Mouse (Mus musculus): ENCODE results near the gene Gm20388. TPM values are rescaled to one million over a fixed set of nuclear protein-coding genes. Genes with fewer than 3 reads are reported as not detected.

Gene Gm20388
- polyA plus RNA-seq, 1 experiment: 0.36 TPM

DNA sequence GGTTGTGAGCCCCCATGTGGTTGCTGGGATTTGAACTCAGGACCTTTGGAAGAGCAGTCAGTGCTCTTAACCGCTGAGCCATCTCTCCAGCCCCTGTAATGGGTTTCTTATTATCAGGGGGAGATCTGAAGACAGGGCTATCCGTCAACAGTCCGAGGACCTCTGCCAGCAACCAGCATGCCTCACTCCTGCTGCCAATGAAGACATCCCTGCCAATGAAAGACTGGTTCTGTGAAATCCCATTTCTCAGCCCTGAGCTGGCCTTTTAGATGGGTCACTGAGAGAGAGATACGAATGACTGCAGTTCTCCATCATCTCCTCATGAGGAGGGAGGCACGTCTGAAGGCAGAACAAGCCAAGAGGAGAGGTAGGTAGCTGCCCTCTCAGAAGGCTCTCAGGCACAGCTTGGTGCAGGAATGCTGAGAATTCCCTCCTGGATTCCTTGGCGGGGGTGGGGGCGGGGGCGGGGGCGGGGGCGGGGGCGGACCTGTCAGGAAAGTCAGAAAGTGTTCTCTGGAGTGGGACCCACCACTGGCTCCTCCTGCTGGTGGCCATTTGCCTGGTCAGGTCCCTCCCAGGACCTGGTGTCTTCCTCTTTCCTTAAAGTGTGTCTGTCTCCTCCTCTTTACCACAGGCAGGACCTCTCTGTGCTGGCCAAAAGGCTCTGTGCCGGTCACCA is 2648.2 kb downstream of the Gm20388 start:
- TF ChIP-seq GATA1 (IDR thresholded peaks at IDR 0.05; ENCODE audit: low read length): no peak
- no peak for TF ChIP-seq TAL1 (IDR thresholded peaks at IDR 0.05; ENCODE audit: low read length)
- Histone ChIP-seq H3K9me3 (ENCODE audit: control insufficient read depth, low read length) (no peaks in the 10 kb centered on the region), H3K4me3 (replicated peaks) (no peak overlapping the region), H3K36me3 (ENCODE audit: control insufficient read depth) (no peaks in the 10 kb centered on the region; the same call in 1 of the 2 replicates), H3K27me3 (ENCODE audit: control insufficient read depth) (no peaks in the 10 kb centered on the region), H3K4me1 (ENCODE audit: control insufficient read depth) (peaks cover 42% of the 10 kb centered on the region)

DNA sequence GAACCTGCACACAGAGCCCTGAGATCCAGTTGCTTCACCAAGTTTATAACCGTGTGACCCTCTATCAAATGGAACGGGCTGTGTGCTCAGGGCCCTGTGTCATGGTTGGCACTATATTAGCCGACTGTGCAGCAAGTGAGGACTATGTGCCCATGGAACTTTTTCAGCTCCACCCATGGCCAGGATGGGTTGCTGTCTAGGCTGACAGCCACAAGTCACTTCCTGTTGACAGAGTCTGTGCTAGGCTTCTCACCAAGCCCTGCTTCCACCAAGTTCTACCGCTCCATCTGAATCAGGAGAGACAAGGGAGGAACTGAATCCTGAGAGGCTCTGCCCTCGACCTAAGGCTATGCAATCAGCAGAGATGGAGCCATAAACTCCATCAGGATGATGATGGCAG is 2650.6 kb downstream of the Gm20388 start:
- TF ChIP-seq TAL1 (IDR thresholded peaks at IDR 0.05; ENCODE audit: low read length) (no peak), GATA1 (IDR thresholded peaks at IDR 0.05; ENCODE audit: low read length) (no peak)
- Histone ChIP-seq H3K4me3 (replicated peaks) (no peak overlapping the region), H3K4me1 (ENCODE audit: control insufficient read depth) (peaks cover 43% of the 10 kb centered on the region), H3K36me3 (ENCODE audit: control insufficient read depth) (no peaks in the 10 kb centered on the region; the same call in 1 of the 2 replicates), H3K27me3 (ENCODE audit: control insufficient read depth) (no peaks in the 10 kb centered on the region), H3K9me3 (ENCODE audit: control insufficient read depth, low read length) (no peaks in the 10 kb centered on the region)

DNA sequence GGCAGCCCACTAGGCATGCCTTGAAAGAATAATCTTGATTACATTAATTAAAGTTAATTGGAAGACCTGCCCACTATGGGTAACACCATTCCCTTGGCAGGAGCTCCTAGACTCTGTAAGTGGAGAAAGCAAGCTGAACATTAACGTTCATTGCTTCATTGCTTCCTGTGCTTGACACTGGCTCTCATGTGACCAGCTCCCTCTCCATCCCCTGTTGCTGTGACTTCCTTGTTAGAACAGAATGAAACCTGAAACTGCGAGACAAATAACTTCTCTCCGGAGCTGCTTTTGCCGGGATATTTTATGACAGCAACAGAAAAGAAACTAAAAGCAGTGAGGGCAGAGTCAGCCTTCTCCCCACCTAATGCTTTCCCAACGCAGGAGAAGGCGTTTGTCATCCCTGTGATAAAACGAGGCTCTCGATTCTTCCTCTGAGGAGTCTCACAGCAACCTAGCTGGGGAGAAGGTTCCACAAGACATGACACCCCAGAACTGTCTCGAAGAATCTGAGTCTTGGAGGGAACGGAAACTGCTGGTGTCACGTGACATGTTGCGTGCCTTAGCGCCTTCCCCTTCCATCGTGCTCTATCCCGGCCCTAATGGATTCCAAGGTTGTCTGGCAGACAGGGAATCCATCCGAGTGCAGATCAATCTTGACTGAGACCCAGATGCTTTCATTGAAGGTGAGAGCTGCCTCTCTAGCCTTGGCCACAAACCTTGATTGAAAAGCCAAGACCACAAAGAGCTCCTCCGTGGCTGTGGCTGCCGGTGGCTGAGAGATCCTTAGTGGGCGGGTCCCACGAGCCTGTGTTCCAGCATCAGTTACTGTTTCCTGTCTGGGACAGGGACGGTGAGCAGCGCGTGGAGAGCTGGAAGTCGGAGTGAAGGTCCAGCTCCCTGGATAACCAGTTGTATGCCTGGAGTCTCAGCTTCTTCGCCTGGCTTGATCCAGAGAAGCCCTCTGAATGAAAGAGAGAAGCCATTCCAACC is 2654.0 kb downstream of the Gm20388 start:
- TF ChIP-seq TAL1 (IDR thresholded peaks at IDR 0.05; ENCODE audit: low read length) (no peak), GATA1 (IDR thresholded peaks at IDR 0.05; ENCODE audit: low read length) (no peak)
- Histone ChIP-seq H3K4me1 (ENCODE audit: control insufficient read depth) (peaks cover 42% of the 10 kb centered on the region), H3K36me3 (ENCODE audit: control insufficient read depth) (peaks cover 10% of the 10 kb centered on the region), H3K27me3 (ENCODE audit: control insufficient read depth) (no peaks in the 10 kb centered on the region), H3K4me3 (replicated peaks) (no peak overlapping the region), H3K9me3 (ENCODE audit: control insufficient read depth, low read length) (no peaks in the 10 kb centered on the region)

DNA sequence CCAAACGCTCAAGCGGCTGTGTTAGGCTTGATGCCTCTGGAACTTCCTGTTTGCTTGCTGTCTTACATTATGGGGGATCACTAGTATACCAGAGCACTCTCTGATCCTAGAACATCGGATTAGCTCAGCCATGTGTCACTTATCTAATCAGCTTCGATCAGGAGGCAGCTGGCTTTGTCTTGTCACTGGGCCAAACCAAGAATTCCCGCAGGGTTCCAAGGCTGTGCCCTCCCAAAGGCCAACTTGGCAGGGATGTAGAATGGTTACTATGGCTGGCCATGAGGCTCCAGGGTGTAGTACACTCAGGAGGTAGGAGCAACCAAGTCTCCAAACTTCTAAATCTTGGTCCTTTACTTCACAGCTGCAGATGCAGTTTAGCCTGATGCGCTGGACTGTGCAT is 2656.1 kb downstream of the Gm20388 start:
- peaks cover 60% of the 10 kb centered on the region for H3K4me1 ChIP-seq (ENCODE audit: control insufficient read depth)
- H3K9me3 ChIP-seq (ENCODE audit: control insufficient read depth, low read length): no peaks in the 10 kb centered on the region; the same call in 1 of the 2 replicates
- peaks cover 31% of the 10 kb centered on the region for H3K36me3 ChIP-seq (ENCODE audit: control insufficient read depth)
- TF ChIP-seq TAL1 (IDR thresholded peaks at IDR 0.05; ENCODE audit: low read length) (peak; percentile 57; the same call in 2 of the 3 replicates), GATA1 (IDR thresholded peaks at IDR 0.05; ENCODE audit: low read length) (peak; percentile 73)
- H3K4me3 ChIP-seq (replicated peaks): peak overlapping the region; percentile 82
- no peaks in the 10 kb centered on the region; the same call in 1 of the 2 replicates for H3K27me3 ChIP-seq (ENCODE audit: control insufficient read depth)

DNA sequence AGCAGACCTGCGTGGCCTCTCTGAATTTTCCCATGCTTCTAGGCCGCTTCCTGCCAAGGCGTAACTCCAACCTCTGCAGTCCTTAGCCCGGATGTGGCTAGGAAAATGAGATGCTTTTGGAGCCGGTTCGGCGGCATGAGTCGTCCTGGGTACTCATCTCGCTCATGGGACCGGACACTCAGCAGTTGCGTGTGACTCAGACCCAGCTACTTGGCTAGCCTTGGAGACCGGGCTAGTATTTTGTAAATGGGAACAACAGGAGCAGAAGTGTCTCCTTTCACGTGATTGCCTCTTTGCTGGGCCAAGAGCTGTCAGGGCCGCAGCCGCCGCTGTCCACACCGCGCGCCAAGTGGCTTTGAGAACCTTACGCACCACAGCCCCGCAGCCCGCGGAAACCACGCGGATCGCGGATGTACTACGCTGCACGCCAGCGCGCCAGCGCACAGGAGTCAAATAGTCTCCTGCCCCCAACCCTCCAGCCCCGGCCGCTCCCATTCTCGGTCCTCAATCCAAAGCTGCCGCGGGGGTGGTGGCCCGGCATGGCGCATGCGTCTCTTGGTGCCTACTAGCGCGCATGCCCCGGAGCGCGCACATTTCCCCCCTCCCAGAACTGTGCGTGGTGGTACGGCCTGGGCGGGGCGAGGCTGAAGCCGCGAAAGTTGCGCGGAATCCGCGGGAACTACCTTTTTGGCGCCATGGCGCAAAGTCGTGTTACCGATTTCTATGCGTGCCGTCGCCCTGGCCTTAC is 2656.9 kb downstream of the Gm20388 start, which contains the start of gene Cdt1:
Gene Cdt1, plus strand, starts transcription at position 655 of the 748 bp plus-strand sequence.
- Histone ChIP-seq H3K27me3 (ENCODE audit: control insufficient read depth) (no peaks in the 10 kb centered on the region; the same call in 1 of the 2 replicates), H3K36me3 (ENCODE audit: control insufficient read depth) (peaks cover 39% of the 10 kb centered on the region), H3K9me3 (ENCODE audit: control insufficient read depth, low read length) (no peaks in the 10 kb centered on the region; the same call in 1 of the 2 replicates), H3K4me1 (ENCODE audit: control insufficient read depth) (peaks cover 68% of the 10 kb centered on the region), H3K4me3 (replicated peaks) (peak within 1 kb of the TSS; percentile 82)
- TF ChIP-seq GATA1 (IDR thresholded peaks at IDR 0.05; ENCODE audit: low read length) (no peak), TAL1 (IDR thresholded peaks at IDR 0.05; ENCODE audit: low read length) (no peak)

DNA sequence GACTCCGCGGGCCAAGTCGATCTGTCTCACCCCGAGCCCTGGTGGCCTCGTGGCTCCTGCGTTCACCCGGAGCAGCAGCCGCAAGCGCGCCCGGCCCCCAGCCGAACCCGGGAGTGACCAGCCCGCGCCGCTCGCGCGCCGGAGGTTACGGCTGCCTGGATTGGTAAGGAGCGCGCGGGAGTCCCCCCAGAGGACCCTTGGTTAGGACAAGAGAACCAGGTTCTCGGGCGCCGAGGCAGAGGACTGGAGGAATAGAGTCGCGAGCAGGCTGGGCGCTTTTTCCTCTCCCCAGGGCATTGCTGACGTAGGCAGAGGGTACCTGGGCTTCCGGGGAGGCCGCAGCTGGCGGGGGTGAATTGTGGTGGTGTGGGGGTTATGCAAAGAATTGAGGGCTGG is 2657.5 kb downstream of the Gm20388 start:
- Histone ChIP-seq H3K27me3 (ENCODE audit: control insufficient read depth) (no peaks in the 10 kb centered on the region; the same call in 1 of the 2 replicates), H3K4me3 (replicated peaks) (peak overlapping the region; percentile 82), H3K36me3 (ENCODE audit: control insufficient read depth) (peaks cover 45% of the 10 kb centered on the region), H3K9me3 (ENCODE audit: control insufficient read depth, low read length) (no peaks in the 10 kb centered on the region; the same call in 1 of the 2 replicates), H3K4me1 (ENCODE audit: control insufficient read depth) (peaks cover 73% of the 10 kb centered on the region)
- TF ChIP-seq GATA1 (IDR thresholded peaks at IDR 0.05; ENCODE audit: low read length) (no peak), TAL1 (IDR thresholded peaks at IDR 0.05; ENCODE audit: low read length) (no peak)

DNA sequence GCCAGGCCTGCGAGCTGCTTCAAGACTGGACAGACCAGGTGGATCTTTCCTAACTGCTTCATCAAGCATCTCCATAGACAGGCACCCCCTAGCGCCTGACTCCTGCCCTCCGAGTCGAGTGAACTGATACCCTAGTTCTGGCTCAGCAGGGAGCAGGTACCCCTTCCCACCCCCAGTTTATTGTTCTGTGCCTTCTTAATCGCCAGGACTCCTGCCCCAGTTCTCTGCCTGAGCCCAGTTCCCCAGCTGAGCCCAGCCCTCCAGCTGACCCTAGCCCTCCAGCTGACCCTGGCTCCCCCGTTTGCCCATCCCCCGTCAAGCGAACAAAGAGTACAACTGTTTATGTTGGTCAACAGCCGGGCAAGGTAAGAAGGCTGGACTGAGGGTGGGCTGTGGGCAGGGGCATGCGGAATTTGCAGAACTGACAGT is 2658.3 kb downstream of the Gm20388 start:
- TF ChIP-seq TAL1 (IDR thresholded peaks at IDR 0.05; ENCODE audit: low read length): no peak
- no peak for TF ChIP-seq GATA1 (IDR thresholded peaks at IDR 0.05; ENCODE audit: low read length)
- Histone ChIP-seq H3K4me3 (replicated peaks) (peak overlapping the region; percentile 82), H3K27me3 (ENCODE audit: control insufficient read depth) (no peaks in the 10 kb centered on the region; the same call in 1 of the 2 replicates), H3K9me3 (ENCODE audit: control insufficient read depth, low read length) (no peaks in the 10 kb centered on the region; the same call in 1 of the 2 replicates), H3K36me3 (ENCODE audit: control insufficient read depth) (peaks cover 53% of the 10 kb centered on the region), H3K4me1 (ENCODE audit: control insufficient read depth) (peaks cover 81% of the 10 kb centered on the region)

DNA sequence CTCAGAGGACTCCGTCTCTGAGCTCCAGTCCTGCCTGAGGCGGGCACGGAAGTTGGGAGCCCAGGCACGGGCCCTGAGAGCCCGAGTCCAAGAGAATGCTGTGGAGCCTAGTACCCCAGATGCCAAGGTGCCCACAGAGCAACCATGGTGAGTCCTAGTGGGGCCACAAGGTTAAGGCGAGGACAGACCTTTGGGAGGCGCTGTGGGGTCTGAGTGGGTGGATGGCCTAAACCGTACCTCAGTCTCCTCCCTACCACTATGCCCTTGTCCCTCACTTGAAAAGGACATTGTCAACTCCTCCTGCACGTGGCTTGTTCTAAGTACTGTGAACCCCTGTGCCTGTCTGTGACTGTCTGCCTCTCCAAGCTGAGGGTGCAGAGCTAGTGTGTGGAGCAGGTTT is 2658.7 kb downstream of the Gm20388 start:
- peaks cover 86% of the 10 kb centered on the region for H3K4me1 ChIP-seq (ENCODE audit: control insufficient read depth)
- no peaks in the 10 kb centered on the region; the same call in 1 of the 2 replicates for H3K9me3 ChIP-seq (ENCODE audit: control insufficient read depth, low read length)
- TF ChIP-seq GATA1 (IDR thresholded peaks at IDR 0.05; ENCODE audit: low read length): no peak
- TF ChIP-seq TAL1 (IDR thresholded peaks at IDR 0.05; ENCODE audit: low read length): no peak
- H3K27me3 ChIP-seq (ENCODE audit: control insufficient read depth): no peaks in the 10 kb centered on the region; the same call in 1 of the 2 replicates
- peak overlapping the region; percentile 82 for H3K4me3 ChIP-seq (replicated peaks)
- peaks cover 57% of the 10 kb centered on the region for H3K36me3 ChIP-seq (ENCODE audit: control insufficient read depth)

Measured in erythroblast, embryonic 14.5 days (primary cell).